Mouse (Mus musculus): ENCODE results near the gene Sipa1l1. TPM values are rescaled to one million over a fixed set of nuclear protein-coding genes. Genes with fewer than 3 reads are reported as not detected.

Gene Sipa1l1
- polyA plus RNA-seq, 1 experiment, result 34.0 TPM

DNA sequence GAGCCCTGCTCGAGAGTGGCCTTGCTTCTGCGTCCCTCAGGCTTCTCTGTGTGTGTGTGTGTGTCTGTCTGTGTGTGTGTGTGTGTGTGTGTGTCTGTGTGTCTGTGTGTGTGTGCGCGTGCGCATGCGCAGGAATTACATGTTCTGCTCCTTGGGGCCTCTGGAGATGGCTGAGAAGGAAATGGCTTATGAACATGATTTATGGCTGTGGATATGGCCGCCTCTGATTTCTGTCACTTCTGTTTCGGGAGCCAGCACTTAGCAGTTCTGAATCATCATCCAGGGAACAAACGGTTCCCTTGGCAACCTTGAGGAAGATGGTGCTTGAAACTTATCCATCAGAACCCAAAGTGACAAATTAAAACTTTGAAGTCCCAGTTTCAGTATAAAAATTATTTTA, 265.5 kb downstream of the Sipa1l1 start:
- H3K36me3 ChIP-seq (ENCODE audit: control insufficient read depth, insufficient read depth, low read length), result no peaks in the 10 kb centered on the region; the same call in none of the 2 replicates
- peak overlapping the region; percentile 39; the same call in 1 of the 2 replicates for H3K27ac ChIP-seq (ENCODE audit: insufficient read depth, low read depth, low read length)
- peak; percentile 50 for DNase-seq
- no peaks in the 10 kb centered on the region for H3K27me3 ChIP-seq (replicated peaks; ENCODE audit: control insufficient read depth, insufficient read depth, low read length)
- H3K4me1 ChIP-seq (ENCODE audit: control insufficient read depth, insufficient read depth, low read length), result no peaks in the 10 kb centered on the region
- 74% methylated on average over 9 of the region's 9 CpGs for WGBS
- no peak overlapping the region for H3K4me3 ChIP-seq (ENCODE audit: insufficient read depth, low read depth, low read length)
- TF ChIP-seq POLR2A (IDR thresholded peaks at IDR 0.05; ENCODE audit: low read depth, low read length), result no peak
- no peak for TF ChIP-seq CTCF (conservative IDR thresholded peaks at IDR 0.05; ENCODE audit: insufficient read depth, insufficient read length, low read depth, low read length)

DNA sequence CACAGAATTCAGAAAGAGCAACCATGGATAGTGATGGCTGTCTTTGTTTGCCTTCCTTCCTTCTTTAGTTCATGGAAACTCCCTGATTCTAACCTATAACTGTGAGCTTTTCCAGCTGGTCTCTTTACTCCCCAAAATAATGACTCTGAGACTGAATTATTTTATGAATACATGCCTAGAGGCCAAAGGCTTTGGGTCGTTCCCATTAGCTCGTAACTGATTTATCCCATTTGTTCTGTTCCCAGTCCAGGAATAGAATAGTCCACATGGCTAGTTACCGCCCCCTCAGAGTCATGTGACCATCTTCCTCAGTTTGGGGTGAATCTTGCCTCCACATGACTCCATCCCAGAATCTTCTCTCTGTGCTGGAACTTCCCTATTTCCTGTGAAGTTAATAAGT, 272.4 kb downstream of the Sipa1l1 start:
- H3K4me3 ChIP-seq (ENCODE audit: insufficient read depth, low read depth, low read length), result no peak overlapping the region
- 58% methylated on average over 3 of the region's 3 CpGs for WGBS
- no peaks in the 10 kb centered on the region for H3K4me1 ChIP-seq (ENCODE audit: control insufficient read depth, insufficient read depth, low read length)
- DNase-seq, result peak; percentile 68
- no peak for TF ChIP-seq CTCF (conservative IDR thresholded peaks at IDR 0.05; ENCODE audit: insufficient read depth, insufficient read length, low read depth, low read length)
- TF ChIP-seq POLR2A (IDR thresholded peaks at IDR 0.05; ENCODE audit: low read depth, low read length), result no peak
- no peaks in the 10 kb centered on the region; the same call in none of the 2 replicates for H3K36me3 ChIP-seq (ENCODE audit: control insufficient read depth, insufficient read depth, low read length)
- no peak overlapping the region for H3K27ac ChIP-seq (ENCODE audit: insufficient read depth, low read depth, low read length)
- no peaks in the 10 kb centered on the region for H3K27me3 ChIP-seq (replicated peaks; ENCODE audit: control insufficient read depth, insufficient read depth, low read length)

- H3K4me3 ChIP-seq (ENCODE audit: insufficient read depth, low read depth, low read length), result no peak overlapping the region
- WGBS, result 95% methylated on average over 8 of the region's 8 CpGs
Measured at GRCm38 (mm10) chr12:82446609-82447024, 277.5 kb downstream of the Sipa1l1 start.

GRCm38 (mm10) chr12:82448129-82448815, 279.2 kb downstream of the Sipa1l1 start:
- no peaks in the 10 kb centered on the region; the same call in 1 of the 2 replicates for H3K4me1 ChIP-seq (ENCODE audit: control insufficient read depth, insufficient read depth, low read length)
- no peak overlapping the region for H3K27ac ChIP-seq (ENCODE audit: insufficient read depth, low read depth, low read length)
- no peak for DNase-seq
- H3K36me3 ChIP-seq (ENCODE audit: control insufficient read depth, insufficient read depth, low read length), result peaks cover 3% of the 10 kb centered on the region
- TF ChIP-seq CTCF (conservative IDR thresholded peaks at IDR 0.05; ENCODE audit: insufficient read depth, insufficient read length, low read depth, low read length), result no peak
- 66% methylated on average over 9 of the region's 9 CpGs for WGBS
- H3K4me3 ChIP-seq (ENCODE audit: insufficient read depth, low read depth, low read length), result no peak overlapping the region
- H3K27me3 ChIP-seq (replicated peaks; ENCODE audit: control insufficient read depth, insufficient read depth, low read length), result no peaks in the 10 kb centered on the region

More at GRCm38 (mm10) chr12:82446609-82447024, 277.5 kb downstream of the Sipa1l1 start:
- H3K27me3 ChIP-seq (replicated peaks; ENCODE audit: control insufficient read depth, insufficient read depth, low read length), result no peaks in the 10 kb centered on the region
- TF ChIP-seq POLR2A (IDR thresholded peaks at IDR 0.05; ENCODE audit: low read depth, low read length) (no peak), CTCF (conservative IDR thresholded peaks at IDR 0.05; ENCODE audit: insufficient read depth, insufficient read length, low read depth, low read length) (no peak)
- no peak overlapping the region for H3K27ac ChIP-seq (ENCODE audit: insufficient read depth, low read depth, low read length)
- H3K4me1 ChIP-seq (ENCODE audit: control insufficient read depth, insufficient read depth, low read length), result no peaks in the 10 kb centered on the region; the same call in 1 of the 2 replicates
- H3K36me3 ChIP-seq (ENCODE audit: control insufficient read depth, insufficient read depth, low read length), result peaks cover 3% of the 10 kb centered on the region
- no peak for DNase-seq

DNA sequence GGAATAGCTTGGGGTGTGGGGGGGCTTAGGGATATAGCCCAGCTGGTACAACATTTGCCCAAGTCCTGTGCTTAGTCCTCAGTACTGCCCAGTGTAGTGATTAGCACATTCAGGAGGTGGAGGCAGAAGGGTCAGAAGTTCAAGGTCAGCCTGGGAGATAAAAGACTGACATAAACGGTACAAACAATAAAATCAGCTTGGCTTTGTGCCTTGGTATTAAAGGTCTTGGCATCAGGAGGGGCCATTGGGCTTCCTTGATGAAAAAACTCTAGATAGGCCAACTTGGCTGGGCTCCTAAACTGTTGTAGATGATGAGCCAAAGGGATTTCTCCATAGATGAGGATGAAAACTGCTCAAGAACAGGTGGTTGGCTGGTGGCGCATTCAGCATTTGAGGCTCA, 283.3 kb downstream of the Sipa1l1 start:
- Histone ChIP-seq H3K36me3 (ENCODE audit: control insufficient read depth, insufficient read depth, low read length) (peaks cover 3% of the 10 kb centered on the region), H3K4me3 (ENCODE audit: insufficient read depth, low read depth, low read length) (no peak overlapping the region), H3K27me3 (replicated peaks; ENCODE audit: control insufficient read depth, insufficient read depth, low read length) (no peaks in the 10 kb centered on the region), H3K27ac (ENCODE audit: insufficient read depth, low read depth, low read length) (no peak overlapping the region), H3K4me1 (ENCODE audit: control insufficient read depth, insufficient read depth, low read length) (peaks cover 6% of the 10 kb centered on the region; the same call in 1 of the 2 replicates)
- no peak for DNase-seq
- 64% methylated on average over 2 of the region's 2 CpGs for WGBS
- TF ChIP-seq POLR2A (IDR thresholded peaks at IDR 0.05; ENCODE audit: low read depth, low read length), result no peak

DNA sequence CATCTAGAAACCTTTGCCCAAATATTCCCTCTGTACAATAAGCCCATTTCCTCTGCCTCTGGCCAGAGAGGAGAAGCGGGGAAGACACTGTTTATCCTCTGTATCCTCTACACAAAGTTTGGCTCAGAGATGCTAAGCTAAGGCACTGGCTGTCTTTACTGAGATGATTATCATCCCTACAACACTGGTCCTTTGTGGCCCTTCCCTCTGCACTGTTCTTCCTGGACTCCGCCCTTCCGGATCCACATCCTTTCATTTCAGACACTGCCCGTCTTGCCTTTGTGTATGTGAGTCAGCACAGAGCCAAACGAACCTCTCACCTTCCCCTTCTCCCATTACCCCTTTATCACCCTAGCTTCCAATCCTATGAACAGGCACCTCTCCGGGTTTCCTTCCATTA, 285.3 kb downstream of the Sipa1l1 start:
- Histone ChIP-seq H3K4me1 (ENCODE audit: control insufficient read depth, insufficient read depth, low read length) (peaks cover 6% of the 10 kb centered on the region; the same call in 1 of the 2 replicates), H3K27me3 (replicated peaks; ENCODE audit: control insufficient read depth, insufficient read depth, low read length) (no peaks in the 10 kb centered on the region), H3K27ac (ENCODE audit: insufficient read depth, low read depth, low read length) (no peak overlapping the region), H3K36me3 (ENCODE audit: control insufficient read depth, insufficient read depth, low read length) (no peaks in the 10 kb centered on the region), H3K4me3 (ENCODE audit: insufficient read depth, low read depth, low read length) (no peak overlapping the region)
- 79% methylated on average over 6 of the region's 6 CpGs for WGBS
- TF ChIP-seq CTCF (conservative IDR thresholded peaks at IDR 0.05; ENCODE audit: insufficient read depth, insufficient read length, low read depth, low read length) (no peak), POLR2A (IDR thresholded peaks at IDR 0.05; ENCODE audit: low read depth, low read length) (no peak)
- DNase-seq, result no peak

DNA sequence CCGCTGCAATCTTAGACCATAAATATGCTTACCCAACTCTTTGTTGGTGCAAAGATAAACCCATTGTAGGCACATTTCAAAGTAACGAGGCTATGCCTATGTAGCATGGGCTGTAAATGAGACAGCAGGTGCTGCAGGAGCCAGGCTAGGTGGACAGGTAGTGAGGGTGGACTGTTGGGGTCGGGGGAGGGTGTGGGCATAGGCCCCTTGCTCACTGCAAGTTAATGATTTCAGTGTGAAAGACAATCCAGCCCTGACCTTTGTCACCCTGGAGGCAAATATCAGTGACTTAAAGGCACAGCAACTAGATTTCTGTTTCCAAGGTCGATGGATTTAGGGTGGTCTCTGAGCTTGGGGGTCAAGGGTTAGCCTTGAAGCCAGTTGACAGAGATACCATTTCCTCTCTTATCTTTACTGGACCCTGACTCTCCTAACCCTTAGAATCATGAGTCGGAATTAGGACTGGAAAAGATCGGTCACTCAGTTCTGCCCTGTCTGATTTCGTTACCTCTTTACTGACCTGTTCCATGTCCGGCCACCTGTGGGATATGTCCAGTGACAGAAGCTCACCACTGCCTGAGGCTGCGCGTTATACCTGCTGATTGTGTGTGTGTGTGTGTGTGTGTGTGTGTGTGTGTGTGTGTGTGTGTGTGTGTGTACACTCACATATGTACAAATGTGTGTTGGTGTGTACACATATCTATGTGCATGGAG, 286.7 kb downstream of the Sipa1l1 start:
- H3K36me3 ChIP-seq (ENCODE audit: control insufficient read depth, insufficient read depth, low read length), result no peaks in the 10 kb centered on the region
- peak; percentile 44 for DNase-seq
- no peak overlapping the region for H3K4me3 ChIP-seq (ENCODE audit: insufficient read depth, low read depth, low read length)
- peaks cover 6% of the 10 kb centered on the region; the same call in 1 of the 2 replicates for H3K4me1 ChIP-seq (ENCODE audit: control insufficient read depth, insufficient read depth, low read length)
- H3K27me3 ChIP-seq (replicated peaks; ENCODE audit: control insufficient read depth, insufficient read depth, low read length), result no peaks in the 10 kb centered on the region
- TF ChIP-seq POLR2A (IDR thresholded peaks at IDR 0.05; ENCODE audit: low read depth, low read length) (no peak), CTCF (conservative IDR thresholded peaks at IDR 0.05; ENCODE audit: insufficient read depth, insufficient read length, low read depth, low read length) (no peak)
- 56% methylated on average over 10 of the region's 10 CpGs for whole genome bisulfite sequencing
- H3K27ac ChIP-seq (ENCODE audit: insufficient read depth, low read depth, low read length), result no peak overlapping the region

Data from kidney, adult 2 months (tissue).